Mouse (Mus musculus) cortical plate, adult 2 months (tissue): ENCODE measurements around the gene Ccl25. TPM values are rescaled to one million over a fixed set of nuclear protein-coding genes. Genes with fewer than 3 reads are reported as not detected.

Source experiments
- H3K27ac ChIP-seq: fragments of 200-500 bp; 2 replicates; pipeline ENCODE4 v1.5.1; 2012; ENCODE audit warnings: low read length, control low read depth, inconsistent platforms; ENCODE audit not compliant: insufficient read depth
- H3K4me1 ChIP-seq: fragments of 200-500 bp; 2 replicates; pipeline ENCODE4 v1.6.1; 2011; ENCODE audit warnings: low read length; ENCODE audit not compliant: control insufficient read depth, insufficient read depth
- H3K4me3 ChIP-seq: fragments of 200-500 bp; 2 replicates; pipeline ENCODE4 v1.5.1; 2011; ENCODE audit warnings: mild to moderate bottlenecking, low read length, control low read depth; ENCODE audit not compliant: insufficient read depth
- CTCF ChIP-seq: fragments of 200-500 bp; IDR thresholded peaks from 2 replicates; pipeline ENCODE4 v1.5.1; 2011; ENCODE audit warnings: mild to moderate bottlenecking, control low read depth, low read length; ENCODE audit not compliant: insufficient read depth; ENCODE audit errors: extremely low read depth
- POLR2A ChIP-seq: fragments of 200-500 bp; IDR thresholded peaks from 2 replicates; pipeline ENCODE4 v1.6.1; 2011; ENCODE audit warnings: mild to moderate bottlenecking, low read length, control low read depth; ENCODE audit not compliant: insufficient read depth; ENCODE audit errors: extremely low read depth
- polyA plus RNA-seq: library from polyadenylated mRNA; depleted of rRNA; stranded (reverse); fragments of >200 nt; gene quantifications from 2 replicates; pipeline ENCODE4 v1.2.3, GENCODE M21; 2012

Ccl25 gene
- polyA plus RNA-seq, 1 experiment: 16.4 TPM

DNA sequence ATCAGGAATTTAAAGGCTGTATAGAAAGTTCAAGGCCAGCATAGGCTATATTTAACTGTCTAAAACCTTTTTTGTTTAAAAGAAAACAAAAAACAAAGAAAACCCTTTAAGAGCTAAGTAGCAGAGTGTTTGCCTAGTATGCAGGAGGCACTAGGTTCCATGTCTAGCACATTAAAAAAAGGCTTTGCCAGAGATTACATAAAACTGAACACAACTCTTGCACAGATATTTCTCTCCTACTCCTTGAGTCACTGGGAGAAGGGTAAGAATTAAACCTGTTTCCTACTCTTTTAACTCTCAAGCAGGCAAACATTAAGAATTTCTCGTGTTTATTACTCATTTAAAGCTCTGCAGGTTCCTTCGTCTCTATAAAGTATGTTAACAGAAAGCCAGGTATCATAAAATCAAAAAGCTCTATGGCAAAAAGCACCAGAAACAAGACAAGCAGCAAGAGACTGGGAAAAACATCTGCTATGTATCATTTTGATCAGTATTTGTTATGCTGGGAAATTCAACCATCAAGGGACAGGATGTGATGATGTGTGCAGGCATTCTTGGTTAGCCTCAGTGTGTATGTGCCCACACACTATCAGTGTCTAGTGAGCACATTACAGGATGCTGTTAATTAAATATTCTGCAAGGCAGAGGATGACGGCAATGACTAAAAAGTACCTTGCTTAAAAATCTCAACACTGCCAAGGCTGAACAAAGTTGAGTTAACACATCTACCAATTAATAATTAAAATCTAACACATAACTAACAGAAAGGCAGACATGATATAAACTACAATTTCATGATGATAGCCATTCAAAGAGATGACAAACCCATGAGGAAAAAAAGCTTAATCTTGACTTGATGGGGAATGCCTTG lies 11.5 kb upstream of the Ccl25 start:
- no peak for TF ChIP-seq CTCF
- TF ChIP-seq POLR2A: no peak
- Histone ChIP-seq H3K4me1 (peaks cover 1% of the 10 kb centered on the region; the same call in 1 of the 2 replicates), H3K27ac (peak overlapping the region; percentile 42; the same call in 1 of the 2 replicates), H3K4me3 (no peak overlapping the region)

DNA sequence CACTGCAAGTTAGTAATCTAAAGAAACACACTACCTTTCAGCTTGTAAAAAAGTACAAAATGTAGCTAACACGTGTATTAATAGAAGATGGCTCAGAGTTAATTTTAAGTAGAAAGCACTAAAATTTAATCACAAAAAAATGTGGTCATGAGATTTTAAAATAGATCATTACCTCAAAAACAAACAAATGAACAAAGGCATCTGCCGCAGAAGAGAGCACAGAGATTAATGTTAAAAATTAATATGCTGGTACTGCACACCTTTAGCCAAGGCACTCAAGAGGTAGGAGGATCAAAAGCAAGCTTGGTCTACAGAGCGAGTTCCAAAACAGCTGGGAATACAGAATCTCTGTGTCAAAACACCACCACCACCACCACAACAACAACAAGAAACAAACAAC lies 10.2 kb upstream of the Ccl25 start:
- TF ChIP-seq POLR2A (no peak), CTCF (no peak)
- no peak overlapping the region for H3K27ac ChIP-seq

DNA sequence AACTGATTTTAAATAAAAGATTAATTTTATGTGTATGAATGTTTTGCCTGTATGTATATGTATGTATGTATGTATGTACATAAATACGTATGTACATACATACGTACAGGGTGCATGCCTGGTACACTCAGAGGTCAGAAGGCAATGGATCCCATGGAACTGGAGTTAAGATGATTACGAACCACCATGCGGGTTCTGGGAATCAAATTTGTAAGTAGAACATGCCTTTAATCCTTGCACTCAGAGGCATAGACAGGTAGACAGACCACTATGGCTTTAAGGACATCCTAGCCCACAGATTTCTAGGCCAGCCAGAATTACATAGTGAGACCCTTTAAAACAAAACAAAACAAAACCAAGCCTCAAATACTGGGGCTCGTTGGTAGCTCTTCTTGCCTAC lies 6.9 kb upstream of the Ccl25 start:
- Histone ChIP-seq H3K27ac (no peak overlapping the region), H3K4me1 (peaks cover 1% of the 10 kb centered on the region; the same call in 1 of the 2 replicates), H3K4me3 (no peak overlapping the region)
- no peak for TF ChIP-seq POLR2A
- no peak for TF ChIP-seq CTCF

More for the DNA sequence above, 10.2 kb upstream of the Ccl25 start:
- Histone ChIP-seq H3K4me3 (no peak overlapping the region), H3K4me1 (peaks cover 1% of the 10 kb centered on the region; the same call in 1 of the 2 replicates)

DNA sequence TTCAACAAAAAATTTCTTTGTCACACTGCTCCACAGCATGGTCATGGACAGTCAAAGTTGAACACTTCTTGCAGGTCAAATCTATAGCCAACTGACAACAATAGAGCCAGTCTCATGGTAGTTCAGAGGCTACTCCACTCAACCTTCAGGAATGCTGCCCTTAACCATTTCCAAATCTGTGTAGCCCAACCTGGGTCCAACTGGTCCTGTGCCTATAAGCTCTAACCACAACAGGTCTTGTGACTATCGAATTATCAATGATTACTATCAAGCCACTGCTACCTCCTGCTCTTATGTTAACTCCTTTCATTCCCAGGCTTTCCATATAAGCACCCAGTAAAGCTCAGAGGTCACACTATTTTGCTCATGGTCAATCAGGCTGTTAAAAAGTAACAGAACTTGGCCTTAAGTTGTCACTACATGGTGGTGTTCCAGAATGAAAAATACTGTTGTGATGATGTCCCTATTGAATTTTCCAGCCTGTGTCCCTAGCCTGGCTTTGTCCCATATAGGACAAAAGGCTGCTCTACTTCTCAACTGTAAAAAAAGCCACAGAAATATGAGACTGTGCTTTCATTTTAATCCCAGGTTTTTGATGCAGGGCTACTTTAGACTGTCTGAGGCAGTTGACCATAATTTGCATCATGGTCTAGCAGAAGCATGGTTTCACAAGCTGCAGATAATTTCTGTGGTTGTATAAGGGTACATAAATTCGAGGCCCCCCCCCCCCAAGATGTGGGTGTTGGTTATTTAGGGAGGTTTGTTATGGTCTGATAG lies 6.0 kb upstream of the Ccl25 start:
- H3K4me3 ChIP-seq: no peak overlapping the region
- H3K27ac ChIP-seq: no peak overlapping the region
- no peak for TF ChIP-seq POLR2A
- no peak for TF ChIP-seq CTCF
- peaks cover 3% of the 10 kb centered on the region; the same call in 1 of the 2 replicates for H3K4me1 ChIP-seq

DNA sequence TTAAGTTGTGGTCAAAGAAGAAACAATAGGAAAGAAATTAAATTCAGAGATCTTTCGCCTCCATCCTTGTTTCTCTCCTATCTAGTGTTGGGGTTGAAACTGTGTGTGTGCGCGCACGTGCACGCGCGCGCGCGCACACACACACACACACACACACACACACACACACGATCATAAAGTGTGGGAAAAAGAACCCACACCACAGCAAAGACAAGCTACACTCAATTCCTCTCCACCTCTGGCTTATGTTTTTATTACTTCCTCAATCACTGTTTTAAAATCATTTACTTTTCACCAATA lies 5.5 kb upstream of the Ccl25 start:
- Histone ChIP-seq H3K27ac (no peak overlapping the region), H3K4me3 (no peak overlapping the region), H3K4me1 (peaks cover 3% of the 10 kb centered on the region; the same call in 1 of the 2 replicates)
- TF ChIP-seq POLR2A (no peak), CTCF (no peak)

DNA sequence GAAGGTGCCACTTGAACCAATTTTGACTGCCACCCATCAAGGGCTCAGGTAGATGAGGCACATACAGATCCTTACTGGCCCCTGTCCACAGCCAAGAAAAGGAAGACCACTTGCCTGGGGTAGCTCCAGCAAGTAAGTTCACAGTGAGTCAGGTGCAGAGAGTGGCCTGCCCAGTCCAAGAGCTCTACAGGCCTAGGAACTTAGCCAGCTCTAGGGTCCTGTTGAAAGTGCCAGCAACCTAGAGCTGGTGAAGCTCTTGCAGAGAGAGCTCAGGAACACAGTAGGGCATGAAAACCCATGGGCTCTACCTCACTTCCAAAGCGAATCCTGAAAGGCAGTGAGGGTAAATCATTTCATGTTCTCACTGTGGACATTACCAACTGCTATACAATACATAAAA lies 4.6 kb upstream of the Ccl25 start:
- no peak overlapping the region for H3K4me3 ChIP-seq
- no peak for TF ChIP-seq POLR2A
- TF ChIP-seq CTCF: no peak
- peaks cover 3% of the 10 kb centered on the region; the same call in 1 of the 2 replicates for H3K4me1 ChIP-seq
- no peak overlapping the region for H3K27ac ChIP-seq

DNA sequence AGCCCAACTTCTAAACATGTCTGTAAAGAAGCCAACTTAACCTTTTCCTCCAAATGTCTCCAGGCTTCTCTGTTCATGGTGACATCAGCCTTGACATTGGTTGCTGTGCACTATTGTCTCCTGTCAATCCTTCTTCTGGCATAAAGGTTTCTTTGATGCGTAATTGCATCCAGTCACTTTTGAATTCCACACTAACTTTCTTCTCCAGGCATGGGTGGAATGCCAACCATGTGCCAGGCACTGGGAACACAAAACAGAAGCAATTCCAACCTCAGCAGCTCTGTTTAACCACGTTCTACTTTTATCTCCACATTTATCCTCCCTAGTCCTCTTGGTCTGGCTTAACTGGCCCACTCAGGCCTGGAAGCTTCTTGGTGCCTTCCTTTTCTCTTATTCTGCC lies 4.0 kb upstream of the Ccl25 start:
- no peak overlapping the region for H3K27ac ChIP-seq
- H3K4me3 ChIP-seq: no peak overlapping the region
- no peak for TF ChIP-seq POLR2A
- no peak for TF ChIP-seq CTCF
- H3K4me1 ChIP-seq: peaks cover 4% of the 10 kb centered on the region; the same call in 1 of the 2 replicates

DNA sequence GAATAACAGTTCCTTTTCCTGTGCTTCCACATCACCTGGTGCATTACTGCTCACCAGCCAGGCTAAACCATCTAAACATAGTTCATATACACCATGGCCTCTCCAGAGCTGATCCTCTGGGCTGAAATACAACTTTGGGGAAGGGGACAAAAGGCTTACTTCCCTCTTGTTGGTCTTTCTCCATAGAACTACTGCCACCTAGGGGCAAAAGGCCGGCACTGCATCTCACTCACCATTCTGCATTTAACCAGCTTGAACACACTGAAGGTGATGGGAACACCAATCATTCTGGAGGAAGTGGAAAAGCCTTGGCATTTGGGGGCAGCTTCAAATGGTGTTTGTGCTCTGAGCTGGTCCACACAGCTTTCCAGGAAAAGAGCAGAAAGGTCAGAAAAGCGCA lies 2.5 kb upstream of the Ccl25 start:
- H3K27ac ChIP-seq: no peak overlapping the region
- H3K4me1 ChIP-seq: peaks cover 5% of the 10 kb centered on the region; the same call in 1 of the 2 replicates

DNA sequence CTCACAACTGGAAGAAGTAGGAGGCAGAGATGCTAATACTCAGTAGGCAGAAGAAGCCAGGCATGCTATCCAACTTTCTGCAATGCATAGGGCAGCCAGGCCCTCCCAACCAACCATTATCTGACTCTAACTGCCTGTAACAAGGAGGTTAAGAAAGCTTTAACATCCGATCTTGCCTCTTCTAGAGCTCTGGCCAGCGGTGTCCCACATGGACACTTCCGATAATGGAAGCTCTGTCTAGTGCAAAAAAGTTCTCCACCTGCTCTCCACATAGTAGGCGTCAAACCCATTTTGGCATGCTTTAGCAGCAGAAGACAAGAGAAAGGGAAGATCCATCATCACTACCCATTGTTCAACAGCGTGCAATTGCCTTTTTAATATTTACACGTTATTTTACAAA lies 1.1 kb upstream of the Ccl25 start:
- peaks cover 5% of the 10 kb centered on the region; the same call in 1 of the 2 replicates for H3K4me1 ChIP-seq
- H3K4me3 ChIP-seq: peak overlapping the region; percentile 98
- no peak for TF ChIP-seq CTCF
- no peak for TF ChIP-seq POLR2A
- H3K27ac ChIP-seq: no peak overlapping the region

More for the DNA sequence above, 2.5 kb upstream of the Ccl25 start:
- TF ChIP-seq POLR2A: no peak
- TF ChIP-seq CTCF: peak; percentile 86
- H3K4me3 ChIP-seq: no peak overlapping the region

DNA sequence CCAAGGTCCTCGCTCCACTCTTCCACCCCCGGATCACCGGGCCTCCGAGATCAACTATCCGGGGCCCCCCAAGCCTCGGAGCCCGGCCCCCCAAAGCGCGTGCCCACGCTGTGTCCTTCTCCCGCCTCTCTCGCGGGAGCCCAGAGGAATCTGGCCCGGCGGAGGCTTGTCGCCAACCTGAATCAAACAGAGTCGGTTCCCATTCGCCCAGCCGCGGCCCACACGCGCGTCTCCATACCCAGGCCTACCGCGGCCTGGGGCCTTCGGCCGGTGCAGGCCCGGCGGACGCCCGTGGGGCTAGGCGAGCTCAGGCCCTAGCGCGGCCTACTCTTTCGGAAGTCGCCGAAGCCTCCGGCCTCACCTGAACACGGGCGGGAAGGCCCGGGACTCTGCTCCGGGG lies 485 bp upstream of the Ccl25 start:
- no peak for TF ChIP-seq POLR2A
- TF ChIP-seq CTCF: no peak
- H3K27ac ChIP-seq: peak overlapping the region; percentile 79
- peaks cover 5% of the 10 kb centered on the region; the same call in 1 of the 2 replicates for H3K4me1 ChIP-seq
- peak overlapping the region; percentile 98 for H3K4me3 ChIP-seq
